Mouse (Mus musculus) gastrocnemius, postnatal 14 days (tissue): Measurements from ENCODE around the gene Eipr1. TPM values are rescaled to one million over a fixed set of nuclear protein-coding genes. Genes with fewer than 3 reads are reported as not detected.

Source experiments
- DNase-seq: peaks from one replicate; pipeline ENCODE4 v3.0.0; 2021; ENCODE audit warnings: mixed read lengths
- intact Hi-C: fragments of 180-260 bp; cut with DNase I; formaldehyde crosslinking; loops from one replicate; pipeline ENCODE4 v1.15.1; 2025; ENCODE audit warnings: low total_unique reads
- total RNA-seq, 2 experiments: library from RNA; stranded (reverse); gene quantifications; 2 replicates each; pipeline ENCODE4 v1.2.3; 2021

The Eipr1 gene
- total RNA-seq, 2 experiments from 2014 or later = 6.4 to 7.0 TPM

DNA sequence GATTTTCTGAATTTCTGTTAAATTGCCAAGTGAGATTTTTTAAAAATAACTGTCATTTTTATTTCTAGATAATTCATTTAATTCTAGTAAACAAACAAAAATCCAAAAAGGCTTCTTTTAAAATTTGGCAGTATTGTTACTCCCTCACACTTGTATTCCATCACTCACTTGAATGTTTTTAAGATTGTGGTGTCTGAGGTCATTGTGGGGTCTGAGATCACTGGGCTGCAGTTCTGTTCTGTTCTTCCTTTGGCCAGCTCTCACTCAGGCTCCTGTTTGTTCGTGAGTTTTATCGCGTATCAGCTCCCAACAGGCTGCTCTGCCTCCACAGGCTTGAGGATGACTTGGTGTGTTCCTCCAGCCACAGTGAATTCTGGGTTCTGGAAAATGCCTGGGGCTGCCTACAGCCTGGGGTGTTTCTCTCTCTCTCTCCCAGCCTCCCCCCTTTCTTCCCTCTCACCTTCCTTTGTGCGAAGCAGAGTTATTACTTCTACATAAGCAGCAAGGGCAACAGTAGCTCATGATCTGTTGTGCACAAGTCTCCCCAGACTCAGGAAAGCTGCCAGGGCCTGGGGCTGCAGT, 58.2 kb downstream of the Eipr1 start:
- no peak for DNase-seq
- intact Hi-C loops = no loop called here

DNA sequence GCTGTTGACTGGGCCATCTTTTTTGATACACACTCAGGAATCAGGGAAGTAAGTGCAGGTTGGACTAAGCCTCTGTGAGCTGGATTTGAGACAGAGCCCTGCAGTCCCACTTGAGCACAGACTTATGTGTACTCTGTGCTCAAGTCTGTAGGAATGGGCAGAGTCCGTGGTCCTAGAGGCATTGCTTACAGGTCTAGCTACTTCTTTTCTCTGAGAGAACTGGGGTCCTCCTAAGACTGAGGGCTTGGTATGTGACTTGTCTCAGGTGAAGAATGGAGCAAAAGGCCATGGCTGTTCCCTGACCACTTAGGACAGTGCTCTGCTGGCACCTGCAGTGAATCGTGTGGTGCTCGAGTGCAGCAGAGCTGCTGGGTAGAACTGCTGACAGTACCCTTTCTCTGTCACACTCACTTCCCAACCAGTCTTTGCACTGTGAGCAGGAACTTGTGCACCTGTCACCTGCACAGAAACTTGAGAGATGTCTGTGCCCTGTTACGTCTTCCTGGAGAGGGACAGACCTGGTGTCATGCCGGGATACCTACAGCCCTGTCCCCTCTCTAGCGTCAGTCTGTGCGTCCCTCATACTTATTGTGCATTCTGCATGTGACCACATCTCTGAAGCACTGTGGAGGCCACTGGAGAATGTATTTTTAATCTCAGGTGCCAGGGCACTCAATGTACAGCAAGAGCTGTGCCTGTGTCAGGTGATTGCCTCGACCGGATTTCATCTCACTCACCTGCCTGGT, 65.3 kb downstream of the Eipr1 start:
- intact Hi-C loops = no loop called here
- no peak for DNase-seq

DNA sequence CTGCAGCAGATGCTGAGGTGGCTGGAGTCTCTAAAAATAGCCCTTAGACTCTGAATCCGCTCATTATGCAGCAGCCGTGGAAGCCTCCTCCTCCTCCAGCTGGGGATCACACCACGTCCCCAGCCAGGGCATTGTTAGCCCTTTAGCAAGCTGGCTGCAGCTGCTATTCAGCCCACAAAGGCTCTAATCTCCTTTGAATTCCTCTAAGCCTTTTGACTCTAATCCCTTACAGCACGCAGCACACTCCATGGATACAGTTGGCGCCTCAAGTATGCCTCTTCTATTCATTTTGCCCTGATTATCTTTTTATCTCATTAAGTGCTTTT, 65.8 kb downstream of the Eipr1 start:
- DNase-seq = peak; percentile 17
- intact Hi-C loops = no loop called here

DNA sequence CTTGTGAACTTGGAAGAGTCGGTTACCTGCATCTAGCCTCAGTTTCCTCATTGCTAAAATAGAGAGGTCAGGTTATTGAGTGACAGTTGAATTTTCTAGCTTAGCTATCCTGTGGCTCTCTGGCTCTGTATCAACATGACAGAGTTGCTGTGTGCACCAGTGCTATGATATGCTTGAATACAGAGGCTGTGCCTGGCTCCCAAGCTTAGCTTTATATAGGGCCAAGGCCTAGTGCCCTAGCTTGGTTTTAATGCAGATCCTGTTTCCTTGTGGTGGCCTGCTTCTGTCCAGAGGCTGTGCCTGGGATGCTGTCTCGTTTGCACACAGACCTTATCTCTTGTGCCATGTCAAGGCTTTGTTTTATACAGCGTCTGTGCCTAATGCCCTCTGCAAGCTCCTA, 66.3 kb downstream of the Eipr1 start:
- DNase-seq = no peak
- intact Hi-C loops = no loop called here

DNA sequence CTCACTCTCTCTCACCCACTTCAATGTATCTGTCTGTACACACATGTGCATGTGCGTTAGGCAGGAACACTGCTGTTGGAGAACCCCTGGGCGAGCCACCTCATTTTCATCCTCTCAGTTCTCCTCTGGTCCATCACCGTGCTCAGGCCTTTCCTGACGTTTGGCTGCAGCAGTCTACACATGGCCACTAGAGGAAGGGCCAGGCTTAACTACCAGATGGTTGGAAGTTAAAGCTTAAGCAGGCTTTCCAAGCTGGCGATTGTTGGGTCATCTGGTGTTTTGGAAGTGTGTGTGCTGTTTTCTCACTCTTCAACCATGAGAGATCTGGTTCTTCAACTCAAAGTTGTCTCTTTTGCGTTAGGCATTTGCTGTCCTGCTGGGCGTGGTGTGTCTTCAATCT, 71.9 kb downstream of the Eipr1 start:
- intact Hi-C loops = no loop called here
- no peak for DNase-seq

DNA sequence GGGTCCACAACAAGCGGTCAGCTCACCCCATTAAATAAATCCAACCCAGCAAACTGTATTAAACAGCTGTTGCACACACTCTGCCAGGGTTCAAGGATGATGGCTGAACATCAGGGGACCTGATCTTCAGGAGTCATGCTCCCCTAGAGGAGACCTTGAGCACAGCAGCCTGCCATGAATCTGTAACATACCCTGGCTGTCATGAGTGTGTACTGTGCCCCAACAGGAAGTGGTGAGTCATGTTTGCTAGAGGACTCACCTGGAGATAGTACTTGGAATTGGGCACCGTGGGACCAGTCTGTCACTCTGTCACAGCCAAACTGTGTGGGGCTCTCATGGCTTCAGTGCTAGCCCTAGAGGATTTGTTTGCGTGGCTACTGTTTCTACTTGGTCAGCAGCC, 77.9 kb downstream of the Eipr1 start:
- DNase-seq = no peak
- intact Hi-C loops = no loop called here

DNA sequence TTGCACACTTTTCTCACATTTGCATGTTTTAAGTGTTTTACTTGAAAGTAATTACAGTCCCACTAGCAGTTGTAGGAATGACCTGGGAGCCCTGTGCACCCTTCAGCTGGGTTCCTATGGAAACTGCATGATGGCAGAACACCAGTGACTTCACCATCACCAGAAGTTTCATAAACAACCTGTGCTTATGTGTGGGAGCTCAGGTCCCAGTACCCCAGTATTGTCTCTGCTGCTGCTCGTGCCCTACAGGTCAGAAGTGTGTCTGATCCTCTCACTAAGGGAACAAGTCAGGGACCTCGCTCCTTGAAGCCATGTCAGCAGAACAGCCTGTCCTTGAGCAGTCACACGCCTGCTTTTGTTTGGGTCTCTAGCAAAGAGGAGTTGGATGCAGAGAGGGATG, 78.9 kb downstream of the Eipr1 start:
- no peak for DNase-seq
- intact Hi-C loops = no loop called here

DNA sequence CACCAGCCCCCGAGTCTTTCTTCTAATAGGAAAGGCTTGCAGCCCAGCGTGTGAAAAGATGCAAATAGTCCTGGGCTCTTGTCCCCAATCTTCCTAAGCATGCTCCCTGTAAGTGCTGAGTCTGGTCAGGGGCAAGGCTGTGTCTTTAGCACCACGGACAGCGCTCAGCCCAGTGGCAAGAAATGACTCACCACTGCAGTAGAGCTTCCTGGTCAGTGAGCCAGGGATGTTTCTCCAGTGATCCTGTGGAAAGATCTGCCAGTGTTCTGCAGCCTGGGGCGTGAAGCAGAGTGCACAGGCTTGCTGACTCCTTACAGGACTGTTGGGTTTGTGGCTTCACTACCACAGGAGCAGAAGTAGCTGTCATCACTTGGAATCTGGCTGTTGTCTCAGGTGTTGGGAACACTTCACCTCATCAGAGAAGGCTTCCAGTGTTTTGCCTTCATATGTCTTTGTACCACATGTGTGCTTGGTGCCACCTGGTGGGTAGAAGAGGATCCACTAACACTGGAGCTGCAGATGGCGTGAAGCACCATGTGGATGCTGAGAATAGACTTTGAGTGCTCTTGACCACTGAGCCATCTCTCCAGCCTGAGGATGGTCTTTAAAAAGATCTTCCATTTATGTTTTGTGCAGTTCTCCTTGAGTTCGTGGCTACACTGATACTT, 79.6 kb downstream of the Eipr1 start:
- peak; percentile 46 for DNase-seq

DNA sequence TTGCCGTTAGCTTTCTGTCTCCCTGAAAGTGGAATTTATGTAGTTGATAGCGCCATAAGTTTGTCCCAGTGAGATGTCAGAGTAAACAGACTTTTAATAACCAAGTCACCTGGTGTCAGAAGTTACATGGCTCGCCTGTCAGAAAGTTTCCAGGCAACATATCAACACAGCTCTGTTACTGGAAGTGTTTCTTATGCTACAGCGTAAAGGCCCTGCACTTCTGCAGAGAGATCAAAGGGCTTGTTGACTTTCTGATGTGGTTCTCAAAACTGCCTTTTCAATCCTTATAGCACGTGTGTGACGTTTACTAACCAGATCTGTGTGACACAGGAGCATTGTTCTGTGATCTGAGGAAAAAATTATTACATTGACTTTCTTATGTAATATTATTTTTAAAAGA, 82.7 kb downstream of the Eipr1 start:
- no peak for DNase-seq
- intact Hi-C loops = no loop called here

More for the DNA sequence above, 79.6 kb downstream of the Eipr1 start:
- intact Hi-C loops = no loop called here

DNA sequence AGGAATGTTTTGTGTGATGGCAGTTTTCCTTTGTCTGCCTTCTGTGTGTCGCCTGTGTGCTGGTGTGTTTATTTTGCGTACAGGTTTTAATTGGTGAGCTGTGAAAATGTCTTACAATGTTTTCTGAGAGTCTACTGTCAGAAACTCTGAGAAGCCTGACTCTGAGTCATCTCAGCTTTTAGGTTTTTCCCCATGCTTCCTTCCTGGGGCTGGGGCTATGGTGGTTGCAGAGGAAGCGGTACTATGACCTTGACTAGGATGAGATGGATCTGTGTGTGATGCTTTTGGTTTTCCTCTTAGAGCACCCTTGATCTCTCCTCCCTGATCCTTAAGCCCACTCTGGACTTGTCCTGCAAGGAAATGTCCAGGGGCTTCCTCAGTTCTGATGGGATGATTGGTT, 84.1 kb downstream of the Eipr1 start:
- DNase-seq = no peak
- intact Hi-C loops = no loop called here

DNA sequence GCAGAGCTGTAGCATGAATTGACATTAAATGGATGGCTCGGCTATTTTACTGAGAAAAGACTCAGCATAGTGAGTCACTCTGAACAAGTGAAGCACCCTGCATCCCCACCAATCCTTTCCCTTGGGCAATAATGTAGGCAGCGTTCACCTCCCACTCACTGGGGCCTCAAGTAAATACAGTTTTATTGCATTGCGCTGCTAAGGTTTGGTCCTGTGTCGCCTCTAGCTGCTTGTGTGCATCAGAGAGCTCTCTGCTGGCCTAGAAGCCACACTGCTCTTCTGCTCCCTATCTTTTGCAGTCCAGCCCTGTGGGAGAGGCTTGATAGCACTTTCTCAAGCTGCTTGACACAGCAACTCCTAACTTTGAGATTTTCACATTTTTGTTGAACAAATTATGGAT, 86.7 kb downstream of the Eipr1 start:
- intact Hi-C loops = no loop called here

DNA sequence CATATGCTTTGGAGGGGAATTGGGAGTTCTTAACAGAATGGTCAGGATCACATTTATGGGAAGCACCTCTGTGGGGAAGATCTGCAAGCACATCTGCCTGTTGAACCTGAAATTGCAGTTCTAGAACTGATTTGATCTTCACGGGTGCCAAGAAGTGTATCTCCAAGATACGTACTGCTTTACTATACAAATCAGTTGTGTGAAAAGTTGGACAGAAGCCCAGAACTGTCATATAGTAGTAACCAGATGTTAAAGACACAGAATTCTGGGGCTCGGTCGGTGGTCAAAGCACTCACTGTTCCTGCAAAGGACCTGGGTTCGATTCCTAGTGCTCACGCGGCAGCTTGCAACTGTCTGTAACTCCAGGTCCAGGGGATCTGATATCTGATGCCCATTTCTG, 87.4 kb downstream of the Eipr1 start:
- intact Hi-C loops = no loop called here
- DNase-seq = no peak

More for the DNA sequence above, 86.7 kb downstream of the Eipr1 start:
- no peak for DNase-seq

DNA sequence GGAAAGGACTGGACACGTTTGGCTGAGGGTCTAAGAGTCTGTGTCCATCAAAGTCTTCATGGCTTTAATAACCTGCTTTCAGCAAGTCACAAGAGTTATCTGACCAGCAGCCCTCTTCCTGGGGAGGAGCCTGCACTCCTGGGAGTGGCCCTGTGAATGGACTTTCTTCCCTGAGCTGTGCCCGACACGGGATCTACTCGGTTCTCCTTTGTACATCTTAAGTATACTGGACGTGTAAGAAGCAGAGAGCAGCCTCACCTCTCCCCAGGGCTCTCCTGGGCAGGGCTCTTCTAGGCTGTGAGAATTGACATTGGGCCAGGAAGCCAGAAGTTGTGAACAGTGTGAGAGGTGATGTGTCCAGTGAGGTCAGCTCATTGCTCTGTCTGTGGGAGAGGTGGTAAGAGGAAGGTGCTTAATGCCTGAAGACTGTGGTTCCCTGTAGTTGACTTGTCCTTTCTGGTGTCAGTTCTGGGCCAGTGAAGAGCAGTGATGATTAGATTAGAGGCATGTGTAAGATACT, 89.6 kb downstream of the Eipr1 start:
- intact Hi-C loops = no loop called here
- no peak for DNase-seq

DNA sequence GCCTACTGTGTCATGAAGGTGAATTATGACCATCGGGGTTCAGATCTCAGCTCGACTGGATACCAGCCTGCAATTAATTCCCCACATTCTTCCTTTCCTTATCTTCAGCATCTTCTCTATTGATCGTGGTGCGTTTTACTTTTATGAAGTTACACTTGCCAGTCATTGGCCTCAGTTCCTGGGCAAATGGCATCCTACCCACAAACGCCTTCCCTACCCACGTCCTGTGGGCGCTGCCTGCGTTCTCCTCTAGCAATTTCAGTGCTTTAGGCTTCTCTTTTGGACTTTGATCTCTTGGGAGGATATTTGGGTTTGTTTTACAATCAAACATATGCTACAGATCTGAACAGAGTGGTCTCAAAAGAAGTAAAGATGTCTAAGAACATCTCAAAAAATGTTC, 94.2 kb downstream of the Eipr1 start:
- intact Hi-C loops = no loop called here
- DNase-seq = no peak

DNA sequence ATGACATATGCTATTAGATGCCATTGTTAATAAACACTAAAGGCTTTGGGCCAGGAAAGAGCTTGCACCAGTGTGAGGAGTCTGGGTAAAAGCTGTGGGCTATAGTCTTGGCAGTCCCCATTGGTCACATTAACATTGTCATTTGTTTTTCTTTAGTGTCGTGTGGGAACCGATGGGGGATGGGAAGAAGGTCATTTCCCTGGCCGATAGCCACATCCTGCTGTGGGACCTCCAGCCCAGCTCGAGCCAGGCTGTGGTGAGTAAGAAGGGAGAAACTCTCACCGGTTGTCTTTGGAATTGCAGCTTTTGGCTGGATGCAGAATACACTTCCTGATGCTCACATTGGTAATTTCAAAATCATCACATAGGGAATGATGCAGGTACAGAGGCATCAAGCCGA, 95.8 kb downstream of the Eipr1 start:
- intact Hi-C loops = no loop called here

DNA sequence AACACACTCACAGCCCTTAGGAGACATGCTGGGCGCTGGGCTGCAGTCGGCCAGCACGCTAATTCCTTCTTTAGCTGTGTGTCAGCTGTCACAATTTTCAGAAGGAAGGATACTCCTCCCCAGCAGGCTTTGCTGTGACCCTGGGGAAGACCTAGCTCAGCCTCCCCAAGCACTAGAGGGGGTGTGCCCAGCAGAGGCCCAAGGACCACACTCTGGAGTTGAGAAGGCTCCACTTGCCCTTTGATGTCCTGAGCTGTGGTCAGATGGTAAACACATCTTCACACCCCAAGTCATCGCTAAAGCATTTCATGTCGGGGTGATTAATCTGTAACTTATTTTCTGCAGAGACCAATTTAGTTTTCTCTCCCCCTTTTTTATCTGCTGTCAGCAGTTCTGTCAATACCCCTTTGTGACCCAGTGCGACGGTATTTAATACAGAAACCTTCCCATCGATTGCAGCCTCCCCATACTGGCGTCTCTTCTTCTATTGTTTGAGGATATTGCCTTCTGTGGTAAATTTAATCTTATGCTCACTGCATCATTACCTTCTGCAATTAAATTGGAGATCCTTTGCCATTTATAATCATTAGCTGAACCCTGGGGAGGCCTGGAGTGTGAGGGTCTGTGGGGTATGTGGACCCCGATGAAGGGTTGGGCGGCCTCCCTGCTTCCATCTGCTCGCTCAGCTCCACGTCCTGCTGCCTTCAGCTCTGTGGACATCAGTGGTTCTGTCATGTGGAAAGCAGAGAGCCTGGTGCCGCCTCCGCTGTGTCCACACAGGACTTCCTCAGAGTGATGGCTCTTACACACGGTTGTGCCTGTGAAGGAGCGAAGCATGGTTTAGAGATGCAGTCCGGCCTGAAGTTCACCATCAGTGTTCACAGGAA, 97.4 kb downstream of the Eipr1 start:
- intact Hi-C loops = no loop called here
- DNase-seq = no peak

More for the DNA sequence above, 95.8 kb downstream of the Eipr1 start:
- DNase-seq = no peak

DNA sequence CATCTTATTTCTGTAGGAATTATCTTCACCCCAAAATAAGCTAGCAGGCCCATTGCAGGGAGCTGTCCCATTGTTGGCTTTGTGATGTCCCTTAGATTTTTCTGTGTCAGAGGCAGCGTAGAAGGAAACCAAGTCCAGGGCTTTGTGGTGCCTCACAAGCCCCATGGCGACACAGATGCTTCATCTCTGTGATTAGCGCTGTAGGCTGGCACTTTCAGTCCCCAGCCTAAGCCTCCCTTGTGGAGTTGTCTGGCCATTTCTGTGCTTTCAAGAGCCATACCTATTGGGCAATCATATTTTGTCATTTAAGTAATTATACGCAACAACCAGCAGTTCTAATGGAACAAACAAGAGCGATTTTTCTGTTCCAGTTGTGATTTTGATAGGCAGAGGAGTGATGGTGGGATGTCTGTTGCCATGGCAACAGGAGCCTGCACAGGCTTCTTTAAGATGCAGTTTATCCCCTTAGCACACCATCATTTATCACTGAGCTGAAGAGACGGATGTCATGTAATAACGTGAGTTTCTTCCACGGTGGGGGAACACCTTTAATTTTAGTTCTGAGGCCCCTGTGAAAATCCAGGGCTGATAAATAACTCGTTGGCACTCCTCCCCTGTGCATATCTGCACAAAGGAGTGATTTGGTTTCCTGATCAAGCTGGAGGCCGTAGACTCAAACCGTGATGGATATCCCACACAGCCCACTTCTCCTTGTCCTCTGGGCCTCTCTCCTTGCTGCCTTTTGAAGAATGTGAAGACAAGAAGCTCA, 108.1 kb downstream of the Eipr1 start:
- no peak for DNase-seq
- intact Hi-C loops = no loop called here

DNA sequence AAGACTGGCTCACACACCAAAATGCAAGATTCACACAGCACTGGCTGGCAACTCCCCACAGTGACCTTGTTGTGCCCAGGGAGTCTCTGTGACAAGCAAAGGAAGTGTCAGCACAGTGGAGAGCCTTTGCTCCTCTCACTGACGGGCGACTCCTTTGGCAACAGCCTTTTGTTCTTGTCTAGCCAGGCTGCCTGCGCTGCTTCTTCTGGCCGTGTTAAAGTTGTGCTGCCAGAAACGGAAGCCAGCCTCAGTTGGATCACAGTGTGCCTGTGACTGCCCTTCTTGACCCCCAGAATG, 108.6 kb downstream of the Eipr1 start:
- intact Hi-C loops = no loop called here
- DNase-seq = no peak

DNA sequence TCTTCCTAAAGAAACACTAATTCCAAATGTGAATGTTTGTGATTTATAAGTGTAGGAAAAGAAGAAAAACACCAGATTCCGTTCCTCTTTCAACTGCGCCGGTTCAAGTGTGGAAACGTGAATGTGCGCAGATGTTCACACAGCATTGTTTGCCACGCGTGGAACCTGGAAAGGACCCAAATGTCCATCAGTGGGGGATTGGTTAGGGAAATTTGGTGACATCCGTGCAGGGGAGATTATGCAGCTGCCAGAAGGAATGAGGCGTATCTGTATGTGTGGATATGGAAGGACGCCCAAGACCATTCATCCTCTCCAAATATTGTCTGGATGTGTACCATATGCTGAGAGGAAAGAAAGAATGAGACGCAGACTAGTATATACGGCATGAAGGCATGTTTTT, 111.7 kb downstream of the Eipr1 start:
- intact Hi-C loops = no loop called here
- no peak for DNase-seq

DNA sequence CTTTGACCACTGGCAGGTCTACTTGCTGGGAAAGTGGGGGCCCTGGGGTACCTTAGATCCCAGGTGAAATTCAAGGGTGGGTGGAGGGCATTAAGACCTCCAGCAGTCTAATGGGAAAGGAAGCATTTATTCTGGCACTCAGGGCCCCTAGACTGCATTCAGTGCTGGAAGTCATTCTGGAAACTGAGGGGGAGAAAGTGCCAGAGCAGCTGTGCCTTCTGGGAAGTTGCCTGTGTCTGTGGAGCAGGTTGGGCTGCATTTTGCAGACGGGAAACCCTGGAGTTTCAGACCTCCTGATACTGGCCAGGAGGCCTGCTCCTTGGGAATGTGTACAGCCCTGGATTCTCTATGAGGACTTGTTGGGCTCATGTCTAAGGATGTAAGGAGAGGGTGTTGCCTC, 114.5 kb downstream of the Eipr1 start:
- DNase-seq = peak; percentile 31
- intact Hi-C loops = no loop called here
